22 mouse cellular contexts compared by ENCODE assay signal in genomic region chr10:83244131-83244530, GRCm38 (mm10).
DNase-seq lines count a peak whose midpoint lies in the region; ATAC-seq lines count a peak whose summit lies in the region.
"Had no signal": no experiment of that assay in that cellular context is flagged by ENCODE, and none has a peak within 500 bp of the region (broad histone marks: within the 10 kb centered on the region; RNA-seq: fewer than 3 reads in every experiment).

No protein-coding gene starts in this region.

- H3K4me3 ChIP-seq in kidney, embryonic 14.5 days (ENCODE audit: low read length) = no peak overlapping the region
- no peak overlapping the region for H3K4me3 ChIP-seq in embryonic facial prominence, embryonic 10.5 days
- H3K4me3 ChIP-seq: heart, embryonic 12.5 days; hindbrain, embryonic 15.5 days; liver, embryonic 15.5 days; megakaryocyte, embryonic 14.5 days; midbrain, embryonic 15.5 days; neural tube, embryonic 15.5 days had no signal

- WGBS in kidney, embryonic 14.5 days = 32% methylated on average over 6 of the region's 6 CpGs
- 33% methylated on average over 6 of the region's 6 CpGs for WGBS in embryonic facial prominence, embryonic 10.5 days

- no peak overlapping the region for H3K9ac ChIP-seq in kidney, embryonic 14.5 days (ENCODE audit: low read depth, low read length)
- H3K9ac ChIP-seq: heart, embryonic 12.5 days; hindbrain, embryonic 15.5 days; liver, embryonic 15.5 days; midbrain, embryonic 15.5 days; neural tube, embryonic 15.5 days had no signal

- ATAC-seq in kidney, embryonic 14.5 days (ENCODE audit: low FRiP score, low TSS enrichment) = no peak
- ATAC-seq: midbrain, embryonic 15.5 days had no signal

- no peaks in the 10 kb centered on the region for H3K4me1 ChIP-seq in kidney, embryonic 14.5 days (ENCODE audit: control insufficient read depth, insufficient read depth, low read length)
- peaks cover 12% of the 10 kb centered on the region for H3K4me1 ChIP-seq in embryonic facial prominence, embryonic 10.5 days
- H3K4me1 ChIP-seq: liver, embryonic 15.5 days had no signal

- H3K27me3 ChIP-seq in kidney, embryonic 14.5 days (ENCODE audit: control insufficient read depth, insufficient read depth, low read length) = no peaks in the 10 kb centered on the region
- peaks cover 45% of the 10 kb centered on the region for H3K27me3 ChIP-seq in embryonic facial prominence, embryonic 10.5 days (replicated peaks; ENCODE audit: low read depth, poor library complexity, severe bottlenecking)
- H3K27me3 ChIP-seq: hindbrain, embryonic 15.5 days; midbrain, embryonic 15.5 days; neural tube, embryonic 15.5 days had no signal

- H3K27ac ChIP-seq in kidney, embryonic 14.5 days (ENCODE audit: low read depth, low read length) = no peak overlapping the region
- H3K27ac ChIP-seq in embryonic facial prominence, embryonic 10.5 days (replicated peaks) = no peak overlapping the region
- H3K27ac ChIP-seq: hindbrain, embryonic 15.5 days; kidney, postnatal 0 days; liver, embryonic 15.5 days; midbrain, embryonic 15.5 days; neural tube, embryonic 15.5 days had no signal

- no peaks in the 10 kb centered on the region for H3K9me3 ChIP-seq in kidney, embryonic 14.5 days (ENCODE audit: control insufficient read depth, low read length)
- H3K9me3 ChIP-seq in embryonic facial prominence, embryonic 10.5 days = no peaks in the 10 kb centered on the region
- H3K9me3 ChIP-seq: heart, embryonic 12.5 days; hindbrain, embryonic 15.5 days; liver, embryonic 15.5 days; megakaryocyte, embryonic 14.5 days; midbrain, embryonic 15.5 days; neural tube, embryonic 15.5 days had no signal

- no peak overlapping the region for H3K4me2 ChIP-seq in kidney, embryonic 14.5 days (replicated peaks; ENCODE audit: low read depth, low read length)
- H3K4me2 ChIP-seq: heart, embryonic 12.5 days; hindbrain, embryonic 15.5 days; liver, embryonic 15.5 days; midbrain, embryonic 15.5 days; neural tube, embryonic 15.5 days had no signal

- H3K36me3 ChIP-seq in kidney, embryonic 14.5 days (ENCODE audit: control insufficient read depth, insufficient read depth, low read length) = no peaks in the 10 kb centered on the region
- no peaks in the 10 kb centered on the region for H3K36me3 ChIP-seq in embryonic facial prominence, embryonic 10.5 days (replicated peaks)
- H3K36me3 ChIP-seq: heart, embryonic 12.5 days; hindbrain, embryonic 15.5 days; liver, embryonic 15.5 days; midbrain, embryonic 15.5 days; neural tube, embryonic 15.5 days had no signal

- DNase-seq in kidney, adult 8-10 months = peak; percentile 29 to 62
- DNase-seq in ZHBTc4 (ENCODE audit: low read depth, low spot score) = peak; percentile 23
- peak; percentile 42 for DNase-seq in embryonic facial prominence, embryonic 10.5 days (ENCODE audit: low spot score)
- peak; percentile 36 for DNase-seq in mesoderm, embryonic 11.5 days (ENCODE audit: low read depth, low spot score)
- no peak for DNase-seq in cerebellum, postnatal 14 days
- no peak for DNase-seq in spleen, postnatal 14 days (ENCODE audit: low spot score in 2 of 2)
- DNase-seq: adrenal gland, adult 2 months; B cell, adult 2 months; cerebellum, adult 8-10 months; gastrocnemius, postnatal 10 days; heart, adult 11 months; heart, postnatal 14 days; spleen, adult 18-20 months; thymus, postnatal 36 days had no signal

Comparison
In these comparisons a context has a peak if more than half of its experiments do, and no peak if none do; other contexts are left out.
1. DNase-seq: peak in kidney, adult 8-10 months (2 of 2), ZHBTc4 (single experiment), embryonic facial prominence, embryonic 10.5 days (single experiment) and mesoderm, embryonic 11.5 days (single experiment); none in cerebellum, postnatal 14 days (0 of 2) and spleen, postnatal 14 days (0 of 2).